Mouse (Mus musculus) monocyte, adult 5-6 weeks (primary cell): ENCODE measurements around the gene Msh4. TPM values are rescaled to one million over a fixed set of nuclear protein-coding genes. Genes with fewer than 3 reads are reported as not detected.

ENCODE experiments used
- ATAC-seq: fragments of 153-309, 156-312 bp; replicated peaks from 2 replicates; pipeline ENCODE4 v1.8.0; 2017; ENCODE audit warnings: mild to moderate bottlenecking; ENCODE audit not compliant: low TSS enrichment, insufficient number of reproducible peaks, severe bottlenecking, poor library complexity, low FRiP score
- total RNA-seq: library from RNA; stranded (forward); fragments of 200-1000, 200-491, 200-594 nt; gene quantifications from 3 replicates; pipeline ENCODE4 v1.2.3, GENCODE M21; 2017

Gene Msh4
- total RNA-seq, 1 experiment from 2014 or later = not detected

- peak; percentile 93 for ATAC-seq
These were observed 6.9 kb upstream of the Msh4 start, which contains the start of gene Rabggtb for GRCm38 (mm10) chr3:153912546-153913509. Gene Rabggtb, minus strand, starts transcription at chr3:153913009.

- no peak for ATAC-seq
These were observed 6.0 kb upstream of the Msh4 start for GRCm38 (mm10) chr3:153911882-153912440.

DNA sequence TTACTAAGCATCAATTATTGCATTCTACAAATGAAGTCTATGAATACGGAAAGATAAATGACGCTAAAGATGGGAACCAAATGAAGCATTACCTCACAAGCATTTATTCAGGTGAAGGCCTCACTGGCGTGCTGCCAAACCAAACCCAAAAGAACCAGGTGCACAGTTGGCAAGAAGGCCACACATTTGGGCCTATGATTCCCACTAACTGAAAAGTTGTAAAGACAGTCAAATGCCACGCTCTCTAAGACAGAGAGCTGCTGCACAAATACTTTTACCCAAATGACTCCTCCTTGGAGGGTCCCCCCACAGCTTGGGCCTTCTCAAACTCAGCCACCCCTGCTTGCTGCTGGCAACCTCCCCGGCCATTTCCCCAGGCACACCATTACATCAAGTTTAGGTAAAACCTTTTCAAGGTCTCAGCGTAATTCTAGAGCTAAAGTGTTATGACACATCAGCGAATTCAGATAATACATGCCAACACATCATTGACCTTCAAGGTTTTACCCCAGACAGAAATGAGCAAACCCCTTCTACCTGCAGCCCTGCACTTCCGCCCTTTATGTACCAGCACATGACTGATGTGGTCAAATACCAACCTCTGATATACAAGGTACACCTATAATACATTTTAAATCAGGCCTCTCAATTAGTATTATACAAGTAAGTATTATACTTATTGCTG is 5.4 kb upstream of the Msh4 start:
- ATAC-seq = no peak

GRCm38 (mm10) chr3:153910489-153910888 is 4.6 kb upstream of the Msh4 start:
- ATAC-seq = no peak

- no peak for ATAC-seq
These were observed 3.0 kb upstream of the Msh4 start for GRCm38 (mm10) chr3:153908919-153909318.

DNA sequence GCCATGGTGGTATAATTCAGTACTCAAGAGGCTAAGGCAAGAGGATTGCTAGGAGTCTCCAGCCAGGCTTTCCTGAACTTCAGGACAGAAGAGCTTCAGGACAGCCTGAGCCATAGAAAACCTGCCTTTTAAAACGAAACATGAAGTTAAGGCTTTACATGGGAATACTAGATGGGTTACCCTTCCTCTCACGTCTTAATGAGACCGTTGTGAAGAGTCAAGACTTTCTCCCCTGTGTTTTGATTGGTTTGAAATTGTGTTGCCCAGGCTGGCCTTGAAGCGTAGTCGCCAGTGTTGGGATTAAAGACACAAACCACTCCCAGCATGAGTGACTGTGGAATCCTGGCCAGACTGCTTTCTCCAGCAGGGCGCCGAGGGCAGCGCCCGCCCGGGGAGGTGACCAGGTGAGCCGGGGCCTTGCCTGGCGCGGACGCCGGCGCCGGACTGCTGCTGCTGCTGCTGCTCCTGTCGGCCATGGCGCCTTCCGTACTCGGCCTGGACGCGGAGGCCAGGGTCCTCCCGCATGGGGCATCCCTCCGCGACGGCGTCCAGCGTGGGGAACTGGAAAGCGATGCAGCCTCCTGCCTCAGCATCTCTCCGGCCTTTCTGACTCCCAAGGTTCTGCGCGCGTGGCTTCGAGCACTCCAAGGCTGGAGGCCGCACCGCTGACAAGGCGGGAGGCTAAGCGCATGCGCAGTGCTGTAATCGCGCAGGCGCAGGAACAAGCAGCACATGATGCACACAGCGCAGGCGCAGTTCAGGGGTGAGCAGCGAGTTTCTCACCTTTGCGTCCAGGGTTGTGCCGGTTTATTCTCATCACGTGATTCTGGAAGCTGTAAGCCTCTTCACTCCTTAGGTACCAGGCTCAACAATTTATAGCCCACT is 445 bp downstream of the Msh4 start:
- ATAC-seq = no peak; the same call in 1 of the 2 replicates

- ATAC-seq = no peak
These were observed 1.4 kb downstream of the Msh4 start for GRCm38 (mm10) chr3:153904586-153904985.

DNA sequence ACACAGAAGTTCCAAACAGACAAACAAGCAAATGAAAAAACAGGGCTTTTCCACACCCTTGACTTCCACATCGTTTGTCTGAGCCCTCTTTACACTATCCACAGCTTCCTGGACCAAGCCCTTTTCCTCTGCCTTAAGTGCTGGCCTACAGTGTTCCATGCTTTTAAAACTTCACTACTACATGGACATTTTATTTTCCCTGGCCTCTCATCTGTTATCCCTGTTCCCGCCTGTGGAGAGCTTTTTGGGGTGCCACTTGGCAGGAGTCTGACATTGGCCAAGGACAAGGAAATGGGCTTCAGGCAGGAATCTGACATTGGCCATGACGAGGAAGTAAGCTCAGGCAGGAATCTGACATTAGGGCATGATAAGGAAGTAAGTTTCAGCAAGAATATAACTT is 3.3 kb downstream of the Msh4 start:
- ATAC-seq = no peak

GRCm38 (mm10) chr3:153901904-153902303 is 4.0 kb downstream of the Msh4 start:
- ATAC-seq = no peak

GRCm38 (mm10) chr3:153897216-153897615 is 8.7 kb downstream of the Msh4 start:
- no peak for ATAC-seq

- no peak for ATAC-seq
These were observed 10.5 kb downstream of the Msh4 start for GRCm38 (mm10) chr3:153895454-153895853.

GRCm38 (mm10) chr3:153889188-153889781 is 16.7 kb downstream of the Msh4 start:
- ATAC-seq = no peak

DNA sequence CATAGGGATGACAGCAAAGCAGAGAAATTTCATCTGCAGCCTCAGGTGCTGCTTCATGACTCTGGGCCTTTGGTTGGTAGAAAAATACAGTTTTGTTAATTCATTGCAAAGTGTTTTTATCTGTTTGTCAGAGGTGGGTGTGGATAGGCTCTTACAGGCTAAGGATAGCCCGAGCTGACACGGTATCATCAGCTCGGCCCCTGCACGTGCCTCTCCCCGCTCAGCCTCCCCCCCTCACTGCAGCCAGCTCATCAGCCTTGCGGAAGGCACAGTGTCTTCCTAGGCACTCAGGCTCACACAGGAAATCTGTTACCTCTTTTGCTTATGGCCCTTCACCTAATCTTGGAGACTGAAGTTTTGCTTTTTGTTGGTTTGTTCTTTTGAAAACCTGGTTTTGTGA is 17.8 kb downstream of the Msh4 start:
- ATAC-seq = no peak

DNA sequence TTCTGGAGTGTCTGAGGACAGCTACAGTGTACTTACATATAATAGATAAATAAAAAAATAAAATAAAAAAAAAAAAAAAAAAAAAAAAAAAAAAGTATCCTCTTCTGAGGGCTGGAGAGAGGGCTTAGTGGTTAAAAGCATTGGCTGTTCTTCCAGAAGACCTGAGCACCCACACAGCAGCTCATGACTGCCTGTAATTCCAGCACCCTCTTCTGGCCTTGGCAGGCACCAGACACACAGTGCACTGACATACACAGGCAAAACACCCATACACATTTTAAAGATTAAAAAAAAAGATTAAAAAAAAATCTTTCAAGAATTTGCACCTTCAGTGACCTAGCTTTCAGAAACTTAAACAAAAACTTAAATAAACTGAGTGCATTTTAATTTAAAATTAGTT is 19.6 kb downstream of the Msh4 start:
- no peak for ATAC-seq

- no peak for ATAC-seq
These were observed 34.5 kb downstream of the Msh4 start for GRCm38 (mm10) chr3:153871396-153871795.

- ATAC-seq = no peak
These were observed 38.5 kb downstream of the Msh4 start for GRCm38 (mm10) chr3:153867149-153868136.
